Mouse (Mus musculus): ENCODE measurements around the gene Dlg2.
A peak's percentile ranks its signal among the peaks of the same experiment; 100 is the strongest.

Gene Dlg2

DNA sequence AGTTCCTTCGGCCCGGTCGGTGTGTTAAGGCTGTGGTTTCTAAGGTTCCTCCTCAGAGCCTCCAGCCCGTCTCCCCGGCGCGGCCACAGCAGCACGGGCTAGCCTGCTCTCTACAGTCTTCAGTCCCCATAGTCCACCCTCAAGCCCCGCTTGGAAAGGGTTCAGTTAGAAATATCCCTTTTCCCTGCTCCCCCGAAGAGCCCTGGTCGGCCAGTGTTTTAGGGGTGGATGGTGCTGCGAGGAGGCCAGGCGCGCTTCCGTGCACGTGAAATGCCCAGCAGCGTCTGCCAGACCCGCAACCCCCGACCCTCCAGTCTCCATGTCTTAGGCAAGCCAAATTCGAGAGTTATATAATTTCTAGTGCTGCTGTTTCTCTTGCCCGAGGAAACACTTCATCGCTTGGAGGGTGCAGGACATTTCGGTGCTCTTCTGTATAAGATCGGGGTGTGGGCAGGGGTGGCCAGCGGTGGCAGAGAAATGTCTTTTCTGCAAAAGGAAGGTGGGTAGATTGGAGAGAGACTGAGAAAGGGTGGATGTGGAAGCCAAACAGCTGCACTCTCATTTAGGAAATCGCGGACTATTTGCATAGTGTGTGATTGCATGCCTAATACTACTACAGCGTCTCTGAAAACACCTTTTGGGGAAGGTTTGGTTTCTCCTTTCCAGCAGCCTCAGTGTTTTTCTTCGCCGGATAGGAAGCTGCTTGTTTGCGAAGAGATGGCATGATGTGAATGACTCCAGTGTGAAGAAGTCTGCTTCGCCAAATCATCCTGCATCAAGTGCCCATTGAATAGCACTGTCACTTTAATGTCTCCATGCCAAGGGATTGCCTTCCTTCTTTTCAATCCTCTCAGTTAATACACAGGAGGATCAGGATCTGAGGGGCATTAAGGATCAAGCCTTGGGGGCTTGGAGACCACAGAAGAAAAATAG, at the start of gene Dlg2:
TSS of gene Dlg2 (plus strand) at position 360 of the 933 bp plus-strand sequence.
- no peak for DNase-seq (ENCODE audit: low spot score)

DNA sequence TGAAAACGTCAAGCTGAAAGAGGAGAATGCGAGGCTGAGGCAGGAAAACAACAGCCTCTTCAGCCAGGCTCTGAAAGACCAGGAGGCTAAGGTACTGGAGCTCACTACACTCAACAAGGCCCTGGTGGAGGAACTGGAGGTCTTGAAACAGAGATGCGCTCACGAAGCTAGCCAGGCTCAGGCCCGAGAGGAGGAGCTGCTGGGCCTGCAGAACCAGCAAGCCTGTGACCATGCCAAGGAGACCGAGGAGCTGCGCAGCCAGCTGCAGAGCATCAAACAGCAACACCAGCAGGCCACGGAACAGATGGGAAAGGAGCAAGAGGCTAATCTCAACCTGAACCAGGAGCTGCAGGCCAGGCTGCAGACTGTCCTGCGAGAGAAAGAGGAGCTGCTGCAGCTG, 49.5 kb upstream of the Dlg2 start:
- no peak for DNase-seq (ENCODE audit: low spot score)

DNA sequence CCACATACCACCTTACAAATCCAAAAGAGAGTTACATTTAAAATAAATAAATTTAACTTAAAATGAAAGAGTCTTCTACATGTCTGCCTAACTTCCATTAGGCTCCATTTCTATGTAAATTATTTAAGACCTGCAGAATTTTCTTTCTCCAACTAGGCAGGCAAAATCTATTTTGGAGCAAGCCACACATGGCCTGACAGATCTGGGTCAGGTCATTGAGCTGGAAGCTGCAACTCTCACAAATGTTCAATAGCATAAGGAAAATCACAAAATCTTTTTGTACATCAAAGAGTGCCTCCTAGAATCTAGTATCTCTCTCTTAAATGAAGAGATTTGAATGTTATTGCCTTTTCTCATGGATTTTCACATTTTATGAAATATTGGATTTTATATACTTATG, 44.3 kb upstream of the Dlg2 start:
- DNase-seq (ENCODE audit: low spot score): no peak

DNA sequence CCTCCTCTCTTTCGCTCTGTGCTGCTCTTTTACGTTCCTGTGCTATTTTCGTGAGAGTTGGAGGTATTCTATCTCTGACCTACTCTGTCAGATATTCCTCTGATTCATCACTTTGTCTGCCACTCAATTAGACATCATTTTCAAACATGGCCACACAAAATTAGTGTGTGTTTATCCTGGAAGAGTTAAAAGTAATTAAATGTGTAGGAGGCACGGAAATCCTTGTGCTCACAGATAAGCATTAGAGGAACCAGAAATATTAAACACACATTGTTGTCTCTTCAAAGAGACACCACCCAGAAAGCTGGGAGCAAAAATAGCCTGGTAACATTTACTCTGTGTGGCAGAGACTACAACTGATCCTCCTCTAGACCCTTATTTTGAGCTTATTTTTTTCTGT, 36.4 kb upstream of the Dlg2 start:
- DNase-seq (ENCODE audit: low spot score): no peak

DNA sequence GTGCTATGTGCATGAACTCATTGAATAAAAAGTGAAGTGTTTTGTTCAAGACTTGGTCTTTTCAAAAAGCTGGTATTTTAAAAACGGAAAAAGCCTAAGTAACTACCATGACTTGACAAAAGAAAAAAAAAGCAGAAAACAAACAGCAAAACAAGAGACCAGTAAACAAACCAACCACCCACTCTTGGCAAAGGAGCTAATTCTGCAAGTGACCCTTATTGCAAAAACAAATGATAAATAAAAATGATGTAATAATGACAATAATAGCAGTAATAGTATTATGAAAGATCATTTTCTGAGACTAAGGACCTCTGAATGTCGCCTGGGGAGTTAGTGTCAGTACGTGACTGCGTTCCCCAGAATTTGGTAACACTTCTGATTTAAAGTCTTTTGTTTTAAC, 34.4 kb upstream of the Dlg2 start:
- no peak for DNase-seq (ENCODE audit: low spot score)

DNA sequence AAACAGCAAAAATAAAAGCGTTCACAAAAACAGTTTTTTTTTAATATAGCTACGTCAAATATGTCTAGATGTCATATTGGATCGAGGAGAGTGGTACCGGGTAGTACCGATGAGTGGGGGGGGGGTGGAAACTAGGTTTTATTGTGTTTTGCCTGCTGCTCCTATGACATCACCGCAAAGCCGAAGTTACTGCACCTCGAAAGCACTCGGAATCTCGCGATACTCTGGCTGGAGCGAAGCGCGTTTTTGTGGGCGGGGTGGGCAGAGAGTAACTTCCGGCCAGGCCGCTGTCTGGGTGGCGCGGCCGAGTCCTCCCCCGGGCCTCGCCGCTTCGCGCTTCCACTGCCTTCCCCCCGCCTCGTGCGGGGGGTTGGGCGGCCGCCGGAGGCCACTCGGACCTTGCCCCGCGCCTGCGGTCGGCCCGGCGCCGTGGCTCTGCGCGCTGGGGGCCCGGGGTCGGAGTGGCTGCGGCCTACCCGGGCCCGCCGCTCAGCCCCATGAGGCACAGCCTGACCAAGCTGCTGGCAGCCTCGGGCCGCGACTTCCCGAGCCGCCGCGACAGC, 33.9 kb upstream of the Dlg2 start, which contains the start of gene Crebzf:
TSS of gene Crebzf (plus strand) at position 212 of the 563 bp plus-strand sequence.
- DNase-seq (ENCODE audit: low spot score): peak; percentile 92

DNA sequence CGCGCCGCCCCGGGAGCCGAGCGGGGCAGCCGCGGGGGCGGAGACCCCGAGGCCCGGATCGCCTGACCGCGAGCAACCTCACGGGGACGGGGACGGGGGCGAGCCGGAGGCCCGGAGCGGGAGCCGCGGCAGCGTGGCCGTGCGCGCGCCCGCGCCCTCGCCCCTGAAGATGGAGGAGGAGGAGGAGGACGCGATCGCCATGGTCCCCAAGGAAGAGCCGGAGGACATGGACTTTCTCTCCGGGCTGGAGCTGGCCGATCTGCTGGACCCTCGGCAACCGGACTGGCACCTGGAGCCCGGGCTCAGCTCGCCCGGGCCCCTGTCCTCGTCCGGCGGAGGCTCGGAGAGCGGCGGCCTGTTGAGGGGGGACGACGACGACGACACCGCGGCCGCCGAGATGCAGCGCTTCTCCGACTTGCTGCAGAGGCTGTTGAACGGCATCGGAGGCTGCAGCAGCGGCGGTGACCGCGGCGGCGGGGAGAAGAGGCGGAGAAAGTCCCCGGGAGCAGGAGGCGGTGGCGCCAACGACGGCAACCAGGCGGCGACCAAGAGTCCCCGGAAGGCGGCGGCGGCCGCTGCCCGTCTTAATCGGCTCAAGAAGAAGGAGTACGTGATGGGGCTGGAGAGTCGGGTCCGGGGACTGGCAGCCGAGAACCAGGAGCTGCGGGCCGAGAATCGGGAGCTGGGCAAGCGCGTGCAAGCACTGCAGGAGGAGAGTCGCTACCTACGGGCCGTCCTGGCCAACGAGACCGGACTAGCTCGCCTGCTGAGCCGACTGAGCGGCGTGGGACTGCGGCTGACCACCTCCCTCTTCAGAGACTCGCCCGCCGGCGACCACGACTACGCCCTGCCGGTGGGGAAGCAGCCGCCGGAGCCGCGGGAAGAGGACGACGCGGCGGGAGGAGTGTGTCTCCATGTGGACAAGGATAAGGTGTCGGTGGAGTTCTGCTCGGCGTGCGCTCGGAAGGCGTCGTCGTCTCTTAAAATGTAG, 33.1 kb upstream of the Dlg2 start:
- DNase-seq (ENCODE audit: low spot score): no peak

DNA sequence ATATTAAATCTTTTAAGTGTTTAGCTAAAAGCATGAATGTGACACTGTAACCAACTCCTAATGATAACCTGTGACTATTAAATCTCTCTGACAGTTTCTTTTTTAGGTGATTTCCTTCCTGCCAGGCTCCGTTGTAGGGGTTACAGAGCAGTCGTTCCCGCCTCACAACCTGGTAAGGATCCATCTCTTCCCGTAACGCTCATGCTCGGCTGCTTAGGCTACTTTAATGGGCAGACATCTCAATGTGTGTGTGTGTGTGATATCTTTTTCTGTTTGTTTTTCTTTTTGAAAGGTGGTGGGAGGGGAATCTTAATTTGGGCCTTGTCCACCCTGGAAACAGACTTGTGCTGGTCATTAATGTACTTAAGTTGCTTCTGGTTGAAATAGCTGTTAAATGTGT, 32.3 kb upstream of the Dlg2 start:
- DNase-seq (ENCODE audit: low spot score): no peak

DNA sequence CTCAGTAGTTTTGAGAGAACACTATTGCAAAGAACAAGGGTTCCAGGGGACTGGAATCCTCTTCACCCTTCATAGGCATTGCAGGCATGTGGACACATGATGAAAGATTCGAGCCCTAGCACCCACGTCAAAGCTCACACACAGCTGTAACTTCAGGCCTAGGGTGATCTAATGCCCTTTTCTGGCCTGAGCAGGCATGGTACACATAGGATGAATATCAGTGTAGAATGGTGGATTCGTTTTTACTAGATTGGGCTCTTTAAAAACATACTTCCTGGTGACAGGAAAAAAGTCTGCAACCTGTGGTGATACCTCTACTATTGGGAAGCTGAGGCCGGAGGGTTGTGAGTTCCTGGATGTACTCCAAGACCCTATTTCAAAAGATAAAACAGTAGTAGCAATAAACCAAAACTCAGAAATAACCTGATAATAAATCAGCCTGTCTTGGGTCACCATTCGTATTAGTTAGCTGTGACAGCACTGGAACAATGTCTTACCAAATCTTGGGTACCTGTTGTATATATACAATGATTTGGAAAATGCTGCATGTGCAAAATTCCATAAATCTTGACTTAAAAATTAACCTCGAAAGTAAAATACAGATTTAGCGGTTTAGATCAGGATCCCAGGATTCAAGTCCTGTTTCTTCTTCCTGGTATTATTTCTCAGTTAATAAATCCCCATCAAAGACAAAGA, 20.2 kb upstream of the Dlg2 start:
- DNase-seq (ENCODE audit: low spot score): no peak

DNA sequence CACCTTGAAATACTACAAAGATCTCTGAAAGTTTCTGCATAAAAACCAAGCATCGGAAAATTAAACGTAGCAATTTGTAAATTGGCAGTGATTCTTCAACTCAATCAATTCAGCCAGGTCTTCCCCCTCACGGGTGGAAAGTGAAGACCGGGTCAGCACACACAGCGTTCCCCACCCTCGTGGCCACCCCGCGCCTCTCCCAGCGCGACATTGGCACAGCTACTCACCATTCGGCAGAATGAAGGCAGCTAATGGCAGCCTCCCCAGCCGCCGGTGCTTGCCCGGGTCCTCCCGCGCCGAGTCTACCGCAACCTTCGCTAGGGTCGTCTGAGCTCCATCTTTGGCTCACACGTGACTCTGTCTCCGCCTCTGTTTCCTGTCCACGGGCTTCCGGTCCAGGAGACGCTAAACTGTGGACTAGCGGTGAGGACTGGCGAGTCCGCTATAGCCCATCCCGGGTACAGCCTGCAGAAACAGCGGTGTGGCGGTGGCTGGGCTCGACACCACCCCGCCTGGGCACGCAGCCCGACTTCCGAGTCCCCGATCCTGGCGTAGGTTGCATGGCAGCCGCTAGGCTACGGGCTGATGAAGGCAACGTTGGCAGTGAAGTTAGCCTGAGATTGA, 19.5 kb upstream of the Dlg2 start, which contains the start of gene Tmem126a:
TSS of gene Tmem126a (minus strand) at position 385 of the 624 bp plus-strand sequence.
- DNase-seq (ENCODE audit: low spot score): peak; percentile 54

DNA sequence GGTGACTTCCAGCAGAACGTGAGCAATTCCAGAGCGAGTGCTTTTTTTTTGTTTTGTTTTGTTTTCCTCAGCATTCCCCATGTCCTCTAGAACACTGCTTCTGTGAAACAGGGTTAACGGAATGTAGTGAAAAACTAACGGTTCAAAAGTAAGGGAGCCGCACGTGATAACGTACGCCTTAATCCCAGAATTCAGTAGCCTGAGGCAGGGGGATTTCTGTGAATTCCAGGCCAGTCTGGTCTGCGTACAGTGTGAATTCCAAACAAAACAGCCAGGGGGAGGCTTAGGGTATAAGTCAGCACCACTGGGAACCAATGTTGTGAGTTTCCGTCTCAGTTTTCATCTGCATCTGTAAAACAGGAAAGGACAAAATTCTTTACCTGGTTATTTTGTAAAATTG, 19.0 kb upstream of the Dlg2 start:
- no peak for DNase-seq (ENCODE audit: low spot score)

DNA sequence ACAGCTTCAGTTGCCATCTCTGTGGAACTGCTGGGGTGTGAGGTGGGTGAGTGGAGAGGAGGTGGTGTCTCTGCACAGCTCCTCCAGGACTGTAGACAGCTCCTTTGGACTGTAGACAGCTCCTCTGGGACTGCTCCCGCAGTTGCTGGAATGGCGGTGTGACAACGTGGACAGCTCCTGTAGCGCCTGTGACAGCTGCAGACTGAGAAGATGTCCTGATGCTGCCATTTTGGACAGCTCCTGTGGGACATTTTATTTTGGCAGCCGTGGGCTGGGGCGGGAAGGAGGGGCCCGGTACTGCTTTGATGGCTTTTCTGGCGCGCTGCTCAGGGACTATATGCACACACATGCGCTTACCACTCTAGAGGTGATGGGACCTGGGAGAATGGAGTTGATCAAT, 16.1 kb upstream of the Dlg2 start:
- DNase-seq (ENCODE audit: low spot score): no peak

DNA sequence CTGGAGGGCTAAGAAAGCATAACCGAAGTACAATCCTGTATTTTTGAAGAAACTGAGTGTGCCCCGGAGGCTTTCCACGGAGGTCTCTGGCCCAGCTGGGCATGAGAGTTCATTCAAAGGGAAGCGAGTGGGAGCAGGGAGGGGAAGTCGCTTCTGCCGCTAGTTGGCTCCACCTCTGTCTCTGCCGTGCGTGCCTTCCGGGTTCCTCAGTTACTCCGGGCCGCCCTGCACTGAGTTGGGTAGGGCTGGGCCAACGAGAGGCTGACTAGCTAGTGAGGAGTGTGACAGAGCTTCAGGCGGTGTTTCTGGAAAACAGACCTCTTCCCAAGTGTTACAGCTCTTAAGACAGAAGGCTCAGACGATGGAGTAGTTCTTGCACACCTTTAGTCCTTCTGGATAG, 15.5 kb upstream of the Dlg2 start:
- no peak for DNase-seq (ENCODE audit: low spot score)

DNA sequence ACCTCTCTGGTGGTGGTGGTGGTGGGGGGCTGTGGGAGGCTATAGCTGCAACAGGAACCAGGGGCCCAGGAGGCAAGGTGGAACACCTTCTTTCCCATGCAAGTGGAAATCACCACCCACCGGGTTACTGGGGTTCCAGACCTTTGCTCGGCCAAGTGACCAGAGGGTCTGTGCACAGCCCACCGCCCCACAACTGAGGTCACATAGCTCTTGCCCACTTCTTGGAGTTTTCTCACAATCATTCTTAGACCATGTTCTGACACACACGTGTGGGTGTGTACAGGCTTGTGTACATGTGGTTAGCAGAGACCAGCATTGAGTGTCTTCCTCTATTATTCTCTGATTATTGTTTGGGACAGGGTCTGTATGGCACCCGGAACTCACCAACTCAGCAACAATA, 15.0 kb upstream of the Dlg2 start:
- DNase-seq (ENCODE audit: low spot score): no peak

DNA sequence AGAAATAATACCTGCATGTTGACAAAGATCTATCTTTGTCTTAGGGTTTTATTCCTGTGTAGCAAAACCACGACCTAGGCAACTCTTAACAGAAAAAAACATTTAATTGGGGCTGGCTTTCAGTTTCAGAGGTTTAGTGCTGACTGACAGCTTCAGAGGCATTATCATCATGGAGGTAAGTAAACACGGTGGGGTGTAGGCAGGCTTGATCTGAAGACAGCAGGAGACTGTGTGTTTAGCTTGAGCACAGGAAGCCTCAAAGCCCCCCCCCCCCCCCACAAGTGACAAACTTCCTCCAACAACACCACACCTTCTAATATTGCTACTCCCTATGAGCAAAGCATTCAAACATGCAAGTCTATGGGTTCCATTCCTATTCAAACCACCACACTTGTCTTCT, 3.0 kb upstream of the Dlg2 start:
- no peak for DNase-seq (ENCODE audit: low spot score)

DNA sequence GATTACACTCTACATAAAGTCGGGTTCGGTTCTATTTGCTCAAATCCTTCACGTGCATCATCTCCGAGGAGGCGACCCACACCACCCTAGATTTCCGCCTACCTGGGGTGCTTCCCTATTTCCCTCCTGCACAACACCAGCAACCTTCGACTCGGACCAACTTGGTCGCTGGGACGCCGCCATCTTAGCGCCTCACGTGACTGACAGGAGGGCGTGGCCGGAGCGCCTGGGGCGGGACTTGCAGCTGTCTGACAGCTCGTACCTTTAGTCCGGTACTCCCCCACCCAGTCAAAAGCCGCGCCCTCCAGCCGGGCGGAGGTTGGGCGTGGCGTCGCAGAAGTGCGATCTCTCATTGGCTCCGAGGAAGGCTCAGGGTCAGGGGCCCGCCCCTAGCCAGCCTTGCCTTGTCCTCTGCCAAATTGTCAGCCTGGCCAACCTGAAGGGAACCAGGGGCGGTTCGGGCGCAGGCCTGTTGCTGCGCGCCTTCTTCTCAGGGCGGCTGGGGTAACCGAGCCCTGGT, 619 bp upstream of the Dlg2 start, which contains the start of gene Tmem126b:
TSS of gene Tmem126b (minus strand) at position 209 of the 520 bp plus-strand sequence.
- DNase-seq (ENCODE audit: low spot score): peak; percentile 95

DNA sequence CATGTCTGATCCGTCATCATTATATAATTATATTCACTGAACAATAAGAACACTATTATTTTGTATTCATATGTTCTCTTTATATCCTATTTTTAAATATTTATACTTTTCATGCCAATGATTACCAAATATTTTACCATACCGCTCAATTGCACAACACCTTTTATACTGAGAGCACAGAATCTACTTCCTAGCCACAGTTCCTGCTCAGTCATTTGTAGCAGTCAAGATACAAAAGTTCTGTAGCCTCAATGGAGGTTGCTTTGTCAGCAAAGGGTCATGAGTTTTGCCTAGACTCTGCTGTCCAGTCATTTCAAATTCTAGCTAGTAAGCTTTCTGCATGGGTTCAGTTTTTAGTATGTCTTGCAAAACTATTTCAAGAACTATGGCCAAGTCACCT, 6.1 kb downstream of the Dlg2 start:
- DNase-seq (ENCODE audit: low spot score): no peak

DNA sequence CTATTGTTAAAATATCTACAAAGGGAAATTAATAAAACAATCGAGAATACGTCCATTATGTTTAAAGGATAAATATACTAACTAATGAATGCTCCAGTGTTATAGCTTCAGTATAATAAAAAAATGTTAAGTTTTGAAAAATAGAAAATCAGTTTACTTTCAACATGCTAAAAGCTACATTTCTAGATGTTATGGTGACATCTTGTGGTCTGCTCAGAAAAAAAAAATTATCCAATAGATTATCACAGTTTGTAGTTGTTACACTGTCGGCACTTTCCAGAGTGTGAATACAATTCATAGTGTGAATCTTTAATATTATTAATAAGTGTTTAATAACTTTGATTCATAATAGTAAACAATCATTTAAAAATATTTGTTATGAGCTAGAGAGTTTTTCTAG, 31.7 kb downstream of the Dlg2 start:
- DNase-seq (ENCODE audit: low spot score): no peak

DNA sequence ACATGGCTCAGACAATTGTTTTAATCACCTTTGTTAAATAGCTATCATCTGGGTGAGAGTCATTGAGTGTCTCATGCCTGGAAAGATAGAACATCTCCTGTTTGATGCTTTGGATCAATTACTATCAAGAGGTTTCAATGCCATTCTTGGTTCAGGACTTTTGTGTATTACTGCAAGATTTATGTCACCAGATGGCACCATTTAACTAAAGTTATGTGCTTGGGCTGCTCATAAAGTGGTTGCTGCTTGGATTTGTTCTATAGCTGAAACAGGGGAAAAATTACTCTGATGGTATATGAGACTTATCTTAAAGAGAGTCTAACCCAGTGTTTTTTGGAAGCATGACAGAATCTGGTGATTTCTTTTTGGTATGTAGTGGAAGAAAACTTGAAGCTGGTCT, 35.8 kb downstream of the Dlg2 start:
- peak; percentile 50 for DNase-seq (ENCODE audit: low spot score)

DNA sequence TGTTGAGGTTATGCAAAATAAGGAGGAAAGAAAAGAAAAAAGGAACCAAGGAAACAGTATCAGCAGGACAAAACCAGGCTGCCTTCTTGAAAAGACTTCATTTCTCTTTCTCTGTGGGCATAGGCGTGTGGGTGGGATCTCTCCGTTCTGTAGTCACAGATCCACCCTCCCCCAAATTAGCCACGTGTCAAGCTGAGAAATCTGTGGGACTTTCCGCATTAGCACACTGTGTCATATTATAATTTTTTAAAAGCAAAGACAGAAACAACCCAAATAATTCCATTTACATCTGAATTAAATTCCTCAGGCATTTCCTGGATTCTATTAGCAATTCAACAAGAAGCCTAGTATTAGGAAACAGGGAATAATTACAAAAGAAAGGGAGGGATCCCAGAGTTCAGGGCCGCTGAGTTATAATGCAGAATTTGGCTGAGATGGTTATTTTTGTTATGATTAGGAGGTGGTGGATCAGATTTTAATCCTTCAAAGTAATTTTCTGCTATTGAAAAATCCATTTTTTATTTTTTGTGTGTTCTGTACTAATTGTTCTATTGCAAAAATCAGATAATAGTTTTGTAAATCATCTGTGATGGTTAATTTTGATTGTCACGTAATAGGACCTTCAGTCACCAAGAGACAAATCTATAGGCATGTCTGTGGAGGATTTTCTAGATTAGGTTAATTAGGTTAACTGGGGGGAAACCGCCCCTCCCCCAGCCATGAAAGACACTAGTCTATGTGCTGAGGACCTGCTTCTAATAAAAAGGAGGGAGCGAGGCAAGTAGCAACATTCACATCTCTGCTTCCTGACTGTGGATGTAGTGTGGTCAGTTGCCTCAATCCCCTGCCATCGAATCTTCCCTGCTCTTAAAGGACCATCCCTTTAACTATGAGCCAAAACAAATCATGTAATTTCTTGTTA, 63.3 kb downstream of the Dlg2 start:
- DNase-seq (ENCODE audit: low spot score): no peak
